Mouse (Mus musculus) lung, postnatal 0 days (tissue): ENCODE measurements around the gene Nfe2l3. TPM values are rescaled to one million over a fixed set of nuclear protein-coding genes. Genes with fewer than 3 reads are reported as not detected.
"Not testable (repeated sequence)": the region's sequence is repeated elsewhere in the genome, so short reads cannot be mapped to it uniquely, and the experiment has no call there.

Source experiments
- ATAC-seq: fragments of 200-750 bp; cut with Nextera tagmentation; 2 replicates; pipeline ENCODE4 v1.8.0; 2017; ENCODE audit warnings: moderate library complexity
- DNase-seq: peaks from one replicate; pipeline ENCODE4 v3.0.0-alpha.2; 2016; ENCODE audit warnings: low spot score
- H3K27ac ChIP-seq: fragments of 300-500 bp; sonication (generic); 2 replicates; pipeline ENCODE4 v1.5.1; 2014; ENCODE audit warnings: antibody characterized with exemption, mild to moderate bottlenecking, low read length, mixed read lengths
- H3K27me3 ChIP-seq: fragments of 300-500 bp; sonication (generic); replicated peaks from 2 replicates; pipeline ENCODE4 v1.6.1; 2014; ENCODE audit warnings: low read length, mixed read lengths; ENCODE audit not compliant: insufficient read depth
- H3K36me3 ChIP-seq: fragments of 300-500 bp; sonication (generic); 2 replicates; pipeline ENCODE4 v1.6.1; 2014; ENCODE audit warnings: low read length, mixed read lengths; ENCODE audit not compliant: insufficient read depth
- H3K4me1 ChIP-seq: fragments of 300-500 bp; sonication (generic); 2 replicates; pipeline ENCODE4 v1.6.1; 2014; ENCODE audit warnings: antibody characterized with exemption, low read depth, low read length, mixed read lengths; ENCODE audit not compliant: insufficient read depth
- H3K4me2 ChIP-seq: fragments of 300-500 bp; sonication (generic); replicated peaks from 2 replicates; pipeline ENCODE4 v1.6.1; 2014; ENCODE audit warnings: low read depth, mild to moderate bottlenecking, low read length, moderate library complexity, mixed read lengths
- H3K4me3 ChIP-seq: fragments of 300-500 bp; sonication (generic); 2 replicates; pipeline ENCODE4 v1.5.1; 2014; ENCODE audit warnings: low read depth, low read length
- H3K9ac ChIP-seq: fragments of 300-500 bp; sonication (generic); replicated peaks from 2 replicates; pipeline ENCODE4 v1.6.1; 2014; ENCODE audit warnings: low read depth, mild to moderate bottlenecking
- H3K9me3 ChIP-seq: fragments of 300-500 bp; sonication (generic); 2 replicates; pipeline ENCODE4 v1.6.1; 2016; ENCODE audit warnings: low read length, mixed read lengths
- CTCF ChIP-seq: IDR thresholded peaks from 2 replicates; pipeline ENCODE4 v1.5.1; 2016; ENCODE audit warnings: antibody characterized with exemption, mild to moderate bottlenecking
- EP300 ChIP-seq: IDR thresholded peaks from 2 replicates; pipeline ENCODE4 v1.6.1; 2016; ENCODE audit warnings: antibody characterized with exemption, mild to moderate bottlenecking, control low read depth
- WGBS: fragments of 180-500 bp; shearing (Covaris S2); extraction: QIAGEN DNeasy Blood & Tissue Kit; methylation state at CpG from one replicate; pipeline ENCODE4 v1.1.7; 2014; 5-methylcytosine and 5-hydroxymethylcytosine counted together
- polyA plus RNA-seq: library from polyadenylated mRNA; unstranded; fragments of >200 nt; fragmentation: Nextera tagmentation; extraction: Ambion mirVana; gene quantifications from 2 replicates; pipeline ENCODE4 v1.2.1, GENCODE M21; 2015

Nfe2l3 gene
- polyA plus RNA-seq, result 2.9 and 3.0 TPM in 2 replicates

- Histone ChIP-seq H3K4me3 (peak within 1 kb of the TSS; percentile 42), H3K27ac (no peak within 1 kb of the TSS), H3K36me3 (no peaks in the 10 kb centered on the region), H3K4me2 (peak within 1 kb of the TSS; percentile 81), H3K27me3 (peaks cover 17% of the 10 kb centered on the region; the same call in 1 of the 2 replicates), H3K4me1 (no peaks in the 10 kb centered on the region), H3K9ac (0 out of 2 replicates have a peak within 1 kb of the TSS, but pooled peaks have one; percentile 5), H3K9me3 (no peaks in the 10 kb centered on the region)
- no peak for TF ChIP-seq EP300
- TF ChIP-seq CTCF, result no peak
- DNase-seq, result peak; percentile 71
- 1% methylated on average over 65 of the region's 74 CpGs for WGBS
- peak; percentile 93 for ATAC-seq
These were observed at the start of gene Nfe2l3 for GRCm38 (mm10) chr6:51432535-51433397. TSS of gene Nfe2l3 (plus strand) at chr6:51432670.

GRCm38 (mm10) chr6:51383769-51384755 lies 48.4 kb upstream of the Nfe2l3 start:
- no peak overlapping the region for H3K27ac ChIP-seq
- no peaks in the 10 kb centered on the region for H3K4me1 ChIP-seq
- 14% methylated on average over 26 of the region's 26 CpGs for WGBS
- no peaks in the 10 kb centered on the region for H3K27me3 ChIP-seq
- DNase-seq (peak; percentile 89), ATAC-seq (peak; percentile 52)
- no peak overlapping the region for H3K9ac ChIP-seq
- no peak for TF ChIP-seq EP300
- peak; percentile 81 for TF ChIP-seq CTCF
- no peak overlapping the region for H3K4me3 ChIP-seq
- H3K36me3 ChIP-seq, result no peaks in the 10 kb centered on the region
- no peaks in the 10 kb centered on the region for H3K9me3 ChIP-seq
- H3K4me2 ChIP-seq, result peak overlapping the region; percentile 31; the same call in 1 of the 2 replicates

GRCm38 (mm10) chr6:51390505-51390904 lies 42.0 kb upstream of the Nfe2l3 start:
- TF ChIP-seq EP300 (no peak), CTCF (no peak)
- H3K9me3 ChIP-seq, result no peaks in the 10 kb centered on the region
- no peak overlapping the region for H3K9ac ChIP-seq
- no peaks in the 10 kb centered on the region for H3K36me3 ChIP-seq
- no peaks in the 10 kb centered on the region for H3K27me3 ChIP-seq
- no peak for DNase-seq
- H3K27ac ChIP-seq, result no peak overlapping the region
- H3K4me1 ChIP-seq, result no peaks in the 10 kb centered on the region
- H3K4me2 ChIP-seq, result no peak overlapping the region
- ATAC-seq, result no peak
- 67% methylated on average over 11 of the region's 11 CpGs for WGBS
- no peak overlapping the region for H3K4me3 ChIP-seq

DNA sequence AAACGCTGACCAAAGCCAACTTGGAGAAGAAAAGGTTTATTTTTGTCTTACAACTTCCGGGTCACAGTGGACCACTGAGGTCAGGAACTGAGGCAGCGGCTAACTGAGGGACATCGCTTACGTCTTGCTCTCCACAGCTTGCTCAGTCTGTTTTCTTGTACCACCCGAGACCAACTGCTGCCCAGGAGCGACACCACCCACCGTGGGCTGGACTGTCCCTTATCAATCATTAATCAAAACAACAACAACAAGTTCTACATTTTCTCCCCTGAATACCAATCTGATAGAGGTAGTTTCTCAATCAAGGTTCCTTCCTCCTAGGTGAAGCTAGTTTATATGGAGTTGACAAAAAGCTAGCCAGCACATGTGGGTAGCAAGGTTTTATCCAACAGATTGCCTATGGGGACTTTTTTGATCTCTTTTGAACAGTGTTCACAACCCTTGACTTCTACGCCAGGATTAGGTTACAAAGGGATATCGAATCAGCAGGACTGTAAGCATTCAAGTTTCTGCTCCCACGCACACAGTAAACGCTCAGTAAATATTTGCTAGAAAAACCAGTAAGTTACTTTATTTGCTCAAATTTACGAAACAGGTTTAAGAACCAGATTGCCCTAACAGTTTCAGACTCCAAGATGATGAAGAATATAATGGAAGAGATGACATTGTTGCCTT lies 40.5 kb upstream of the Nfe2l3 start:
- ATAC-seq (no peak), DNase-seq (no peak)
- no peaks in the 10 kb centered on the region for H3K4me1 ChIP-seq
- H3K9ac ChIP-seq, result no peak overlapping the region
- no peak overlapping the region for H3K4me2 ChIP-seq
- H3K4me3 ChIP-seq, result no peak overlapping the region
- no peak for TF ChIP-seq EP300
- no peak for TF ChIP-seq CTCF
- no peaks in the 10 kb centered on the region for H3K9me3 ChIP-seq
- H3K36me3 ChIP-seq, result no peaks in the 10 kb centered on the region
- 55% methylated on average over 13 of the region's 13 CpGs for WGBS
- H3K27ac ChIP-seq, result no peak overlapping the region
- no peaks in the 10 kb centered on the region for H3K27me3 ChIP-seq

GRCm38 (mm10) chr6:51393341-51394128 lies 38.9 kb upstream of the Nfe2l3 start:
- ATAC-seq, result peak; percentile 47
- no peak overlapping the region for H3K9ac ChIP-seq

GRCm38 (mm10) chr6:51394367-51394766 lies 38.1 kb upstream of the Nfe2l3 start:
- not testable (repeated sequence) for ATAC-seq, H3K36me3 ChIP-seq, H3K27me3 ChIP-seq, H3K9ac ChIP-seq, H3K9me3 ChIP-seq, H3K4me3 ChIP-seq, H3K4me2 ChIP-seq, H3K27ac ChIP-seq, H3K4me1 ChIP-seq, DNase-seq
- 81% methylated on average over 8 of the region's 8 CpGs for WGBS

More at GRCm38 (mm10) chr6:51393341-51394128, 38.9 kb upstream of the Nfe2l3 start:
- Histone ChIP-seq H3K27me3 (no peaks in the 10 kb centered on the region), H3K4me2 (no peak overlapping the region), H3K9me3 (no peaks in the 10 kb centered on the region), H3K27ac (no peak overlapping the region), H3K4me3 (no peak overlapping the region), H3K36me3 (no peaks in the 10 kb centered on the region), H3K4me1 (no peaks in the 10 kb centered on the region)
- TF ChIP-seq EP300 (no peak), CTCF (no peak)
- DNase-seq, result no peak
- 56% methylated on average over 6 of the region's 6 CpGs for WGBS

DNA sequence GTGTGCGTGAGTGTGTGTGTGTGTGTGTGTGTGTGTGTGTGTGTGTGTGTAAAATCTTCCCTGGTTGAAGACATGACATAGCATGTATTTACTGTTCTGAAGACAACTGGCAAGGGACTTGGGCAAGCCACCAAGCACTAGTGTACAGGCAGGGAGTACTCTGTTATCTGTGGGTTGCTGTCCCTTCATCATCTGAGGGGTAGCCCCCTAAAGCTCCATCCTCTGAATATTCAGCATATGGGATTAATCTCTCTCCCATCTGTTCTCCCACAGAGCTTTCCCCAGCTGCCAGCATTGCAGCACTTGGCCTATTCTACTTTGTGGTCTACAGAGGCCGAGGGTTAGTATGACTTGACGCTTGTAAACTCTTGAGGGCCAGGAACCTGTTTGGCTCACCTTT lies 37.5 kb upstream of the Nfe2l3 start:
- not testable (repeated sequence) for DNase-seq, H3K9ac ChIP-seq, H3K4me1 ChIP-seq, H3K27me3 ChIP-seq, H3K36me3 ChIP-seq, H3K9me3 ChIP-seq, H3K27ac ChIP-seq, ATAC-seq, H3K4me3 ChIP-seq, H3K4me2 ChIP-seq
- 80% methylated on average over 3 of the region's 3 CpGs for WGBS
